Mouse (Mus musculus): ENCODE data around the gene Tas2r108.

The Tas2r108 gene

GRCm38 (mm10) chr6:40493229-40493628 is at the start of gene Tas2r108:
Gene Tas2r108 (plus strand): TSS chr6:40493529.
- DNase-seq (ENCODE audit: low spot score) = no peak

- no peak for DNase-seq (ENCODE audit: low spot score)
Measured at GRCm38 (mm10) chr6:40448626-40449025, 44.7 kb upstream of the Tas2r108 start.

DNA sequence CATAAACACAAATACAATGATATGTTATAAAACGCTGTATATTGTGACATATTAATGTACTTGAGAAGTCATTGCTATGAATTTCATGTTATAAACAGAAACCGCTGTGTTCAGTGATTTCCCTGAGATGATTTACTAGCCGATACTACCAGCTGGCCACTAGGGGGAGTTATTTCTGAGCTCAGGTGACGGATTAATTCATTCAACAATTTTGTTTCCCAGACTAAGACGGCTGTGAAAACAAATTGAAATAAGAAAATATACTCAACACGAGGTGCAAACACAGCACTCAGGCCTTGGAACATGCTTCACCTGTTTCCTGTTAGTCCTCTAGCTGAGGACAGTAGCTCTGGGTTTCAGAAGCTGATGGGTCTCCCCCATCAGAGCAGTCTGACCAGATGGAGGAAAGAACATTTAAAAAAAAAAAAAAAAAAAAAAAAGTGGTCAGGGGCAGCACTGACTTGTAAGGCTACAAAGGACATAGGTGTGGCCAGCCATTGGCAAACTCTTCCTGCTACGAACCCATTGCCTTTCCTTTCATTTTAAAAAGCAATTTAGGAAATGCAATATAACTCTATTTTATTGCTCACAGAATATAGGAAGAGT is 38.8 kb upstream of the Tas2r108 start:
- no peak for DNase-seq (ENCODE audit: low spot score)

- no peak for DNase-seq (ENCODE audit: low spot score)
Measured at GRCm38 (mm10) chr6:40465710-40466109, 27.6 kb upstream of the Tas2r108 start.

DNA sequence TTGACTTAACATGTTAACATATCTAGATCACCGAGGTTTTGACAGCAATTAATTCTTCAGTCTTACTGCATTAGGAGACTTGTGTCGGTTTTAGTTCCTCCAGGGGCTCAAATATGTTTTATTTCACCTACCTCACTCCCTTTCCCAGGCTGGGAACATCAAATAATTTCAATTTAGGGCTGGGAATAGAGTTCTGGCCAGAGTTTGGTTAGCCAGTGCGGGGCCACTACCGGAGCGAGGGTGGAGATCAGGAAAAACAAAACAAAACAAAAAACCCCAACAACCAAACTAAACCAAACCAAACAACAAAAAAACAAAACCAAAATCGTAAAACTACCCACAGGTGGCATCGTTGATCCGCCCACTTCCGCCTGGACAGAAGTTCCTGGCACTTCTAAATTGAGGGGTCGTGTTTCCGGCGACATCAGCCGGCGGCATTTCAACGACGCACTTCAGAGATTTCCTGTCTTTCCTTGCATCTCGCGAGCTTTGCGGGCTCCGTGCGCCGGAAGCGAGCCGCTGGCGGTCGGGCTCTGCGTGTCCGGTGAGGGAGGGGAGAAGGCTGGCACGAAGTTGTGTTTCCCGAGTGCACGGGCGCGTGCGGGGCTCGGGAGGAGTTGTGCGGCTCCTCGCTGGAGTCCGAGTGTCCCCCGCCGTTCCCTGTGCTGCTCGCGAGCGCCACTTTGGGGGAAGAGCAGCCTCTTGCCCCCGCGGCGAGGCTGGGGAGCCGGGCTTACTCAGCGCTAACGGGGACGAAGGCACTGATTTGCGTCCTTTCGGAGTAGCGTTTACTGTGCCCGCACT is 22.2 kb upstream of the Tas2r108 start, which contains the start of gene Ssbp1:
Ssbp1 (plus strand) TSS at position 437 of the 804 bp plus-strand sequence.
- DNase-seq (ENCODE audit: low spot score) = peak; percentile 92

- DNase-seq (ENCODE audit: low spot score) = no peak
Measured at GRCm38 (mm10) chr6:40471720-40472010, 21.7 kb upstream of the Tas2r108 start.

DNA sequence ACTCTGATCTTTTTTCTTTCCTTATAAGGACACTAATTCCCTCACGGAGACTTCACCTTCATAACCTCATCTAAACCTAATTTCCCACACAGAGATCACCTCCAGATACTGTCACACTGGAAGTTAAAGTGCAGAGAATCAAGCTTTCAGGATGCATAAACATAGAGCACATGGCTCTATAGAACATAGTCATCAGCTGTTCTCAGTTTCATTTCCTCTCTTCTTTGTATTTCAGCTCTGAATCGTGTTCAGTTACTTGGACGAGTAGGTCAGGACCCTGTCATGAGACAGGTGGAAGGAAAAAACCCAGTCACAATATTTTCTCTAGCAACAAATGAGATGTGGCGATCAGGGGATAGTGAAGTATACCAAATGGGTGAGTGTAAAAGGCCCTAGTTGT is 17.2 kb upstream of the Tas2r108 start:
- DNase-seq (ENCODE audit: low spot score) = no peak

- no peak for DNase-seq (ENCODE audit: low spot score)
Measured at GRCm38 (mm10) chr6:40479705-40480104, 13.6 kb upstream of the Tas2r108 start.

- DNase-seq (ENCODE audit: low spot score) = no peak
Measured at GRCm38 (mm10) chr6:40482318-40482717, 11.0 kb upstream of the Tas2r108 start.

DNA sequence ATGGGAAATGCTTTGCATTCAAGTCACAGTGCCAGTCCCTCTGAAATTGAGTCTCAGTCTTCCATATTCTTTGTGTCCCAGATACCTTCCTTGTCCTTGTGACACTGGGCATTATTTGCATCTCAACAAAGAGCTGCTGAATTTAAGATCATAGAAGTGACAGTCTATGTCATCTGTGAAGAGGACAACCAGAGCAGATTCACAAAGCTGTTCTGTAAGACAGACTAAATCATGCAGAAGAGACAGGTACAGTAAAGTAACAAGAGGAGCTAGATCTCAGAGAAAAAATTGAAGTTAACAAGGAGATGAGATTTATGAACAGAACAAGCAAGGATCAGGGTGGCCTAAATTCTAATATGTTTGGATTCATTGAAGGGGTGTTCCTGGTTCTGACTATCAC is 2.4 kb upstream of the Tas2r108 start, which contains the start of gene Tas2r137:
Tas2r137 (plus strand) TSS at position 301 of the 400 bp plus-strand sequence.
- DNase-seq (ENCODE audit: low spot score) = no peak

- no peak for DNase-seq (ENCODE audit: low spot score)
Measured at GRCm38 (mm10) chr6:40519408-40519807, 26.1 kb downstream of the Tas2r108 start, which contains the start of gene Prss37. Gene Prss37 (minus strand): TSS chr6:40519508.
